Mouse (Mus musculus) heart, postnatal 0 days (tissue): Measurements from ENCODE around the gene Rcc2. TPM values are rescaled to one million over a fixed set of nuclear protein-coding genes. Genes with fewer than 3 reads are reported as not detected.

Source experiments
- ATAC-seq: fragments of 200-750 bp; cut with Nextera tagmentation; 2 replicates; pipeline ENCODE4 v1.8.0; 2017; ENCODE audit warnings: low read depth, moderate number of reproducible peaks, moderate library complexity; ENCODE audit not compliant: insufficient read depth
- DNase-seq: peaks from one replicate; pipeline ENCODE4 v3.0.0-alpha.2; 2016; ENCODE audit warnings: low spot score
- H3K27ac ChIP-seq: fragments of 300-500 bp; sonication (generic); 2 replicates; pipeline ENCODE4 v1.5.1; 2014; ENCODE audit warnings: low read depth, mild to moderate bottlenecking
- H3K27me3 ChIP-seq: fragments of 300-500 bp; sonication (generic); 2 replicates; pipeline ENCODE4 v1.6.1; 2014; ENCODE audit warnings: low read length, mixed read lengths; ENCODE audit not compliant: control insufficient read depth, insufficient read depth
- H3K36me3 ChIP-seq: fragments of 300-500 bp; sonication (generic); replicated peaks from 2 replicates; pipeline ENCODE4 v1.6.1; 2014; ENCODE audit warnings: low read length, mixed read lengths; ENCODE audit not compliant: control insufficient read depth, insufficient read depth
- H3K4me1 ChIP-seq: fragments of 300-500 bp; sonication (generic); 2 replicates; pipeline ENCODE4 v1.6.1; 2014; ENCODE audit warnings: antibody characterized with exemption; ENCODE audit not compliant: control insufficient read depth, insufficient read depth
- H3K4me2 ChIP-seq: fragments of 300-500 bp; sonication (generic); 2 replicates; pipeline ENCODE4 v1.6.1; 2014; ENCODE audit warnings: low read depth, mild to moderate bottlenecking, low read length, moderate library complexity
- H3K4me3 ChIP-seq: fragments of 300-500 bp; sonication (generic); 2 replicates; pipeline ENCODE4 v1.5.1; 2014; ENCODE audit warnings: low read depth, low read length
- H3K9ac ChIP-seq: fragments of 300-500 bp; sonication (generic); replicated peaks from 2 replicates; pipeline ENCODE4 v1.6.1; 2014; ENCODE audit warnings: low read depth, low read length, mixed read lengths
- H3K9me3 ChIP-seq: fragments of 300-500 bp; sonication (generic); replicated peaks from 2 replicates; pipeline ENCODE4 v1.6.1; 2016; ENCODE audit warnings: low read length; ENCODE audit not compliant: control insufficient read depth
- CTCF ChIP-seq: IDR thresholded peaks from 2 replicates; pipeline ENCODE4 v1.5.1; 2016; ENCODE audit warnings: antibody characterized with exemption, control low read depth, low read depth
- EP300 ChIP-seq: IDR thresholded peaks from 2 replicates; pipeline ENCODE4 v1.6.1; 2016; ENCODE audit warnings: antibody characterized with exemption, low read depth
- WGBS: fragments of 180-500 bp; shearing (Covaris S2); extraction: QIAGEN DNeasy Blood & Tissue Kit; methylation state at CpG from one replicate; pipeline ENCODE4 v1.1.7; 2014; 5-methylcytosine and 5-hydroxymethylcytosine counted together
- polyA plus RNA-seq: library from polyadenylated mRNA; unstranded; fragments of >200 nt; fragmentation: Nextera tagmentation; extraction: Ambion mirVana; gene quantifications from 2 replicates; pipeline ENCODE4 v1.2.1, GENCODE M21; 2015
- total RNA-seq: library from RNA; depleted of rRNA; stranded (reverse); fragments of >200 nt; gene quantifications from 2 replicates; pipeline ENCODE4 v1.2.3, GENCODE M21; 2014; ENCODE audit warnings: low replicate concordance; rRNA removed

The Rcc2 gene
- 36.4 and 36.9 TPM in 2 replicates for total RNA-seq
- 4.4 and 4.8 TPM in 2 replicates for polyA plus RNA-seq

- DNase-seq: no peak
- ATAC-seq: no peak
- Histone ChIP-seq H3K9me3 (no peaks in the 10 kb centered on the region), H3K4me1 (peaks cover 16% of the 10 kb centered on the region; the same call in 1 of the 2 replicates), H3K36me3 (no peaks in the 10 kb centered on the region), H3K4me2 (peak within 1 kb of the TSS; percentile 97), H3K27ac (peak within 1 kb of the TSS; percentile 93), H3K4me3 (peak within 1 kb of the TSS; percentile 95), H3K9ac (peak within 1 kb of the TSS; percentile 86), H3K27me3 (peaks cover 9% of the 10 kb centered on the region; the same call in 1 of the 2 replicates)
- no peak for TF ChIP-seq EP300
- no peak for TF ChIP-seq CTCF
- 10% methylated on average over 20 of the region's 20 CpGs for WGBS
Observed at GRCm38 (mm10) chr4:140700269-140701018, at the start of gene Rcc2. Gene Rcc2, plus strand, starts transcription at chr4:140700541.

- Histone ChIP-seq H3K9me3 (no peaks in the 10 kb centered on the region), H3K27ac (no peak overlapping the region), H3K36me3 (no peaks in the 10 kb centered on the region), H3K4me1 (peaks cover 13% of the 10 kb centered on the region), H3K4me2 (no peak overlapping the region), H3K4me3 (no peak overlapping the region), H3K27me3 (no peaks in the 10 kb centered on the region), H3K9ac (no peak overlapping the region)
- DNase-seq: no peak
- no peak for ATAC-seq
- TF ChIP-seq EP300: no peak
- TF ChIP-seq CTCF: no peak
- WGBS: 41% methylated on average over 14 of the region's 14 CpGs
Observed at GRCm38 (mm10) chr4:140653835-140654583, 46.3 kb upstream of the Rcc2 start.

DNA sequence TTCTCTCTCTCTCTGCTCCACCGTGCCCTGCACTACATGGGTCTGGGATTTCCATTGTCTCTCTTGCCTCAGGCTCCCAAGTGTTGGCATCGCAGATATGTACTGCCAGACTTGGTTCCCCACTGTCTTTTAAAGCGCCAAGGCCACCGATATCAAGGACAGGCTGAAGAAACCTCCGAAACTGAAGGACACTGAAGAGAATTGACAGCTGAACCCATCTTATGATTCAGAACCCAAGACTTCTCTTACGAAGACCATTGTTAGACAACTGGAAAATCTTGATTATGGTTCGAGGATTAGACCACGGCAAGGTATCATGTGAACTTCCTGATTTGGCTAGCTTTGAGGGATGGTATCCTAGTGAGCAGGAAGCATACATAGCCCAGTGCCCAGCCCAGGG is 45.5 kb upstream of the Rcc2 start:
- Histone ChIP-seq H3K9ac (no peak overlapping the region), H3K27me3 (no peaks in the 10 kb centered on the region), H3K9me3 (no peaks in the 10 kb centered on the region), H3K4me3 (no peak overlapping the region), H3K27ac (no peak overlapping the region), H3K4me1 (peaks cover 10% of the 10 kb centered on the region), H3K36me3 (no peaks in the 10 kb centered on the region), H3K4me2 (no peak overlapping the region)
- TF ChIP-seq EP300: no peak
- no peak for TF ChIP-seq CTCF
- DNase-seq (no peak), ATAC-seq (no peak)
- WGBS: 63% methylated on average over 8 of the region's 8 CpGs

DNA sequence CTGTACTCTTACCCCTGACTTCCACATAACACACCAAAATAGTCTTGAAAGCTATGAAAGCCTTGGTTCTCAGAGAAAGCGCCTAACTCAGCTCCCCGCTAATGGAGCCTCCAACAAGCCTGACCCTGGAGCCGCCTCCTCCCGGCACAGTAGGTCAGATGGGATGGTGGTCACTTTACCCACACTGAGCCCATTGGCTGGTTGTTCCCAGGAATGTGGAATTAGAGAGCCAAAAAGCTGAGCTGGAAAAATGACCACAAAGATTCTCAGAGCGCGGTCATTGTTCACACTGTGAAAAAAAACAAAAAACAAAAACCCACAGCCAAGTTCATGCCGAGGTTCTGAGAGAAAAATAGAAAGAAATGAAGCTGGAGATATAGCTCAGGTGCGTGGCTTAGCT is 43.8 kb upstream of the Rcc2 start:
- no peak for DNase-seq
- WGBS: 85% methylated on average over 8 of the region's 8 CpGs
- TF ChIP-seq CTCF: no peak
- no peak for TF ChIP-seq EP300
- Histone ChIP-seq H3K4me2 (no peak overlapping the region), H3K4me3 (no peak overlapping the region), H3K9ac (no peak overlapping the region), H3K36me3 (no peaks in the 10 kb centered on the region), H3K4me1 (peaks cover 10% of the 10 kb centered on the region), H3K27me3 (no peaks in the 10 kb centered on the region), H3K9me3 (no peaks in the 10 kb centered on the region), H3K27ac (no peak overlapping the region)
- ATAC-seq: no peak

DNA sequence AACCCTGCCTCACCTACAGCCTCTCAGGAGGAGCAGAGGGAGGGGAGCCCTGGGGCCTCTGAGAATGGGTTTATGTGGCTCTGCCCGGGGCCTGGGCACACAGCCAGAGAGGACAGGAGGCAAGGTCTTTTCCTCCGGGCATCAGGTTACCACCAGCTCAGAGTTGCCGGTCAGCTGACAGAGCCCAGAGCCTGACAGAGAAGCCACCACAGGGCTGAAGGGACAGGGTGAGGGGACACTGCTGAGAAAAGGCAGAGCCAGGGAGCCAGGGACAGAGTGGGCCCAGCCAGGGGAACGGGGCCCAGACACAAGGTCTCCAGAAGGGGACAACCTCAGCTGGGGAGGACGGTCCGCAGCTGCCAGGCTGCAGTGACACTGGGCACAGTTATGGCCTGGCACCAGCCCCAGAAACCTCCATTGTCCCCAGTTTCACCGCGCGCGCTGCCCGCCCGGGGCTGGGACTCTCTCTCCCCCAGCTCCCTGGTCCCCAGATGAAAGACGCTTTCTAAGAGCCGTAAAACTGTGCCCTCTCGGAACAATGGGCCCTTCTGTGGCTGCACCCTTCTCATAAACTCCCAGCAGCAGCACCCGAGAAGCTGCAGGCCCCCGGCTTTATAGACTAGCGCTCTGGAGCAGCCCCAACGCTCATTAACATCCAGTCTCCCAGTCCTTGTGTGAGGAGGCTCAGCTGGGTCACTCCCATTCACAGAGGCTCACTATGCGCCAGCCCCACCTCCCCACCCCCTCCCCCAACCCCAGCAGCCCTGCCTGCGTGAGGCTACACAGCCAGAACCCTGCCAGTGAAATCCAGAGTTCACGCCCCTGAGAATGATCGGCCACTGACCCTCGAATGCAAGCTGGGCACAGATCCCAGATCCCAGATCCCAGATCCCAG is 42.4 kb upstream of the Rcc2 start:
- 12% methylated on average over 24 of the region's 24 CpGs for whole genome bisulfite sequencing
- H3K4me1 ChIP-seq: peaks cover 14% of the 10 kb centered on the region
- no peaks in the 10 kb centered on the region for H3K27me3 ChIP-seq
- H3K9me3 ChIP-seq: no peaks in the 10 kb centered on the region
- H3K4me2 ChIP-seq: peak overlapping the region; percentile 50
- H3K36me3 ChIP-seq: no peaks in the 10 kb centered on the region
- DNase-seq (peak; percentile 91), ATAC-seq (peak; percentile 93)
- H3K4me3 ChIP-seq: peak overlapping the region; percentile 13; the same call in 1 of the 2 replicates
- peak overlapping the region; percentile 99 for H3K27ac ChIP-seq
- no peak for TF ChIP-seq CTCF
- TF ChIP-seq EP300: peak; percentile 47; the same call in 1 of the 2 replicates
- peak overlapping the region; percentile 56 for H3K9ac ChIP-seq
